Mouse (Mus musculus) CD4-positive naive resting alpha-beta T cell, adult 76 days (primary cell): ENCODE data around the gene Pycard. TPM values are rescaled to one million over a fixed set of nuclear protein-coding genes. Genes with fewer than 3 reads are reported as not detected.

Experiments
- total RNA-seq: library from RNA; stranded (reverse); gene quantifications from one replicate; pipeline ENCODE4 v1.2.4, GENCODE M21; 2023

The Pycard gene
- 47.8 TPM for total RNA-seq

DNA sequence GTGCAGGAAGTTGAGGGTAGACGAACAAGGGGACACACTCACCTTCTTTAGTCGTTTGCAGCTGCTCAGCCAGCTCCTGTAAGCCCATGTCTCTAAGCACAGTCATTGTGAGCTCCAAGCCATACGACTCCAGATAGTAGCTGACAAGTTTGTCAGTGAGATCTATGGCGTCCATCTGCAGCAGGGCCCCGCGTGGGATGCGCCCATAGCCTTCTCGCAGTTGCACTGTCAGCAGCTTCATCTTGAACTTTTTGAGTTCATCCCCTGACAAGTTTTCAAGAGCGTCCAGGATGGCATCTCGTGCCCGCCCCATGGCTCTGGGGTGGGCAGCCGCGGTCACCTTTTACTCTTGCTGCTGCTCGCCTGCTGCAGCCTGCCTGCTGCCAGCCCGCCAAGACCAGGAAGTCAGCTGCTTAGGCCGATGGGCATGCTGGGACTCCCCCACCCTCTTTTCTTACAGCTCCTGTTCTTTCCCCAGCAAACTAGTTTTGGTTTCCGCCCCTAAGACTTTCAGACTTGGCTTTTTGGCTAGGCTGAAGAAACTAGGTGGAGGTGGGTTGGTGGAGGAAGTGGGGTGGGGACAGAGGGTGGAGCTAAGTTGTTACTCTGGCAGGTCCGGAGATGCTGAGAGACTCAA is at the start of gene Pycard:
Pycard (minus strand) TSS at position 527 of the 637 bp plus-strand sequence.

DNA sequence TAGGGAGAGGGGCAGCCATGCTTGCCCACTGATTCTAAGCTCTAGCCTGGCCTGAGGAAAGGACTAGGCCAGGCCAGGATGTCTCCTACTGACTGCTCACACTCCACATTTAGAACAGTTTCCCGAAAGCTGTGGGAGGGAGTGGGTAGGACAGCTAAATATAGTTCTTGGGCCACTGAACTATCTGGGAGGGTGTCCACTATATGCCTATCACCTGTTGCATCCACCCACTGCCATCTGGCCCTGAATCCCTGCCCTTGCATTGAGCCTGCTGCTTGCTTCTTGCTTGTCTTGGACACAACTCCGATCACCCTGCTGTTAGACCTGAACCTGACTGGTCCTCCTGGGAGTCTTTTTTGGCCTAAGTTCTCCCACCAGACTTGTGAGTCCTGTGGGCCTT is 10.0 kb upstream of the Pycard start, which contains the start of gene Trim72:
Trim72 (plus strand) TSS at position 262 of the 400 bp plus-strand sequence.

DNA sequence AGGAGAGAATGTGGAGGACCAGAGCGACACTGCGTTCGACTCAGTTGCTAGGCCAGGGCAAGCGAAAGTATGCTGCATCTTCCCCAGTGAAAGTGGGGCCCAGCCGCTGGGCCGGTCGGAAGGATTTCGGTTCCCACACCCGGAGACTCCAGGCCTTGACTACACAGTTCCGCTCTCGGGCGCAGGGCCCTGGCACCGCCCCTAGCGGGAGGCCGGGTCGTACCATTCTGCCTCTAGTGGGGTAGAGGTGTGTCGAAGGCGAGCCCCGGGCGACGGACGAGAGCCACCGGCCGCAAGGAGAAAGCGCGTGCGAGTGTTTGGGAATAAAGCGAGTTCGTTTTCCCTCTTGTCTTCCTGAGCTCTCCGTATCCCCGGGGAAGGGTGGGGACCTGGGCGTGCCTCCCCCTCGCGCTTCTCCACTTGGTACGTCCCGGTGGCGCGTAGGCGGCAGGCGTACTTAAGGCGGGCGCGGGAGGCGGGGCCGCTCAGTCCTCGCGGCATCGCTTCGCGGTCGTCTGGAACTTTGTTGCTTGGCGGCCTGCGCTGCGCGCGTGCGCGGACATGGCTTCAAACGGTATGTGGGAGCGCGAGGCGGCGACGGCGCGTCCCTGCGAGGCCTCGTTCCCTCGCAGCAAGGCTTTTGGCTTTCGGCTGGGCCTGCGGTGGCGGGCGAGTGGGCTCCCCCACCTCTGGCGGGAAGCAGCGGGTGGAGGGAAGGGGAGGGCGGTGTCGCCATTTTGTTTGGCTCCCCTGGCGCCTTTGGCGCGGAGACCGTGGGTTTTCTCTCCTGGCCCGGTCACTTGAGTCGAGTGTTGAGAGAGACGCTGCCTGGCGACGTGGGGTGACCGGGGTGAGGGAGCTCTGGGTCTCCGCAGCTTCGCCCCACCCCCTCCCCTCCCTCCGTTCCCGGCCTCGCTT is 26.4 kb downstream of the Pycard start, which contains the start of gene Fus:
Fus (plus strand) TSS at position 454 of the 918 bp plus-strand sequence.

DNA sequence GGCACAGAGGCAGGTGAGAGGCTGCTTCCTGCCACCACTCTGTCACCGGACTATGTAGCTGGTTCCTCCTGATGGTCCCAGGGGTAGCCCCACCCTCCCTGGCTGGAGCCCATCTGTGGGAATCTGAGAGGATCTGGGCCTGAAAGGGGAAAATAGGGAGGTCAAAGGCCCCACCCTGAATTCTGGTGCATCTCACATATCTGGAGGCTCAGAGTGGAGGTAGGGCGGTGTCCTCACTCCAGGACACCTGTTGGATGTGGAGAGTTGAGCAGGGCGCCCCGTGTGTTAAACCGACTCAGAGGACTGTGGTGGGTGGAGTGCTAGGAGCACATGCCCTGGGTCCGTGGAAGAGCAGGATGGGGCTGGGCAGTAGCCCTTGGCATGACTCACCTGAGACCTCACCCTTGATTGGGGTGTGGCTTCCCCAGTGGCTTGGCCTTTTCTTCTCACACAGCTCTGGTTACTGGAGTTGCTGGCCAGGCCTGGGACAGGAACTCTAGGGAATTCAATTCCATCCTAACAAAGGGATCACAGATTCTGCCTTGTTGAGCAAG is 47.1 kb downstream of the Pycard start, which contains the start of gene Prss36:
Prss36 (minus strand) TSS at position 256 of the 554 bp plus-strand sequence.

Other genes starting within 250 kb of the Pycard start
- 5.2 TPM for gene Fbxl19, start 249.3 kb downstream of the Pycard start, total RNA-seq
- gene Orai3, start 224.1 kb downstream of the Pycard start, total RNA-seq, result 6.8 TPM
- gene Setd1a, start 217.2 kb downstream of the Pycard start, total RNA-seq, result 85.9 TPM
- gene Gm49388, start 208.3 kb downstream of the Pycard start, total RNA-seq, result 0.79 TPM
- 4.5 TPM for gene Hsd3b7, start 193.3 kb downstream of the Pycard start, total RNA-seq
- gene Stx4a, start 169.6 kb downstream of the Pycard start, total RNA-seq, result 106 TPM
- gene Stx1b, start 169.3 kb downstream of the Pycard start, total RNA-seq, result not detected
- 85.5 TPM for gene Zfp646, start 117.6 kb downstream of the Pycard start, total RNA-seq
- gene Zfp668, start 117.0 kb downstream of the Pycard start, total RNA-seq, result 23.0 TPM
- 0.35 TPM for gene Prss53, start 102.9 kb downstream of the Pycard start, total RNA-seq
- gene Gm21974, start 98.4 kb downstream of the Pycard start, total RNA-seq, result not detected
- 13.3 TPM for gene Vkorc1, start 98.2 kb downstream of the Pycard start, total RNA-seq
- 21.5 TPM for gene Bckdk, start 89.8 kb downstream of the Pycard start, total RNA-seq
- 40.6 TPM for gene Kat8, start 81.4 kb downstream of the Pycard start, total RNA-seq
- not detected for gene Prss8, start 63.8 kb downstream of the Pycard start, total RNA-seq
- gene Prss36, start 47.1 kb downstream of the Pycard start, total RNA-seq, result 1.7 TPM
- 1,107 TPM for gene Fus, start 26.4 kb downstream of the Pycard start, total RNA-seq
- gene Trim72, start 10.1 kb upstream of the Pycard start, total RNA-seq, result 0.35 TPM
- gene Itgam, start 68.8 kb upstream of the Pycard start, total RNA-seq, result 5.3 TPM
- gene Gm49368, start 68.8 kb upstream of the Pycard start, total RNA-seq, result not detected
- 3.9 TPM for gene Itgax, start 135.7 kb upstream of the Pycard start, total RNA-seq
- 5.0 TPM for gene Itgad, start 160.5 kb upstream of the Pycard start, total RNA-seq
- not detected for gene Cox6a2, start 212.5 kb upstream of the Pycard start, total RNA-seq
- 34.0 TPM for gene Armc5, start 243.5 kb upstream of the Pycard start, total RNA-seq
- gene 9130023H24Rik, start 244.2 kb upstream of the Pycard start, total RNA-seq, result 4.4 TPM